ENCODE assay signal across 14 mouse cellular contexts in the genomic region with DNA sequence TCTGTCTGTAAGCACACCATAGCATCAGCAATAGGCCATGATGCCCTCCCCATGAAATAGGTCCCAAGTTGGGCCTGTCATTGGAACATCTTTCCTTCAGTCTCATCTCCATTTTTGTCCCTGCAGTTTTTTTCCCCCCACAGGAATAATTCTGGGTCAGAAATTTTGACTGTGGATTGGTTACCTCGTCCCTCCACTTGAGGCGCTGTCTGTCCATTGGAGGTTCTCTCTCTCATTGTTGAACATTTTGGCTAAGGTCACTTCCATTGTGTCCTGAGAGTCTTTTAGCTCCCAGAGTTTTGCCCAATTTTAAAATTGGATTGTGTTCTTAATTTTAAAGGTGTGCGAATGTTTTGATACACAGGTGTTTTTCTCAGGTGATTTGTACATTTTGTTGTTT. TPM values are rescaled to one million over a fixed set of nuclear protein-coding genes. Genes with fewer than 3 reads are reported as not detected.
DNase-seq lines count a peak whose midpoint lies in the region; ATAC-seq and TF ChIP-seq lines count a peak whose summit lies in the region.
"Had no signal": no experiment of that assay in that cellular context is flagged by ENCODE, and none has a peak within 500 bp of the region (broad histone marks: within the 10 kb centered on the region; RNA-seq: fewer than 3 reads in every experiment).

No protein-coding gene starts in this region.

- H3K36me3 ChIP-seq in kidney, postnatal 0 days (ENCODE audit: insufficient read depth, low read length): peaks cover 10% of the 10 kb centered on the region

- H3K27ac ChIP-seq in kidney, postnatal 0 days: no peak overlapping the region
- H3K27ac ChIP-seq: embryonic facial prominence, embryonic 12.5 days; forebrain, embryonic 15.5 days; neural tube, embryonic 12.5 days had no signal

- H3K9me3 ChIP-seq in kidney, postnatal 0 days (replicated peaks; ENCODE audit: low read length): no peaks in the 10 kb centered on the region
- H3K9me3 ChIP-seq: embryonic facial prominence, embryonic 12.5 days; forebrain, embryonic 15.5 days; neural tube, embryonic 12.5 days had no signal

- no peak for ATAC-seq in kidney, postnatal 0 days (replicated peaks; ENCODE audit: low FRiP score, low read depth)
- ATAC-seq: forebrain, embryonic 15.5 days; hindbrain, embryonic 16.5 days had no signal

- no peak overlapping the region for H3K4me3 ChIP-seq in kidney, postnatal 0 days (replicated peaks; ENCODE audit: low read depth, low read length)
- H3K4me3 ChIP-seq: embryonic facial prominence, embryonic 12.5 days; forebrain, embryonic 15.5 days; neural tube, embryonic 12.5 days had no signal

- TF ChIP-seq POLR2A in brain, embryonic 14.5 days (IDR thresholded peaks at IDR 0.05; ENCODE audit: borderline replicate concordance, extremely low read depth, insufficient read depth, insufficient read length, poor library complexity, severe bottlenecking): no peak

- no peaks in the 10 kb centered on the region for H3K4me1 ChIP-seq in kidney, postnatal 0 days (replicated peaks; ENCODE audit: insufficient read depth, low read length)
- H3K4me1 ChIP-seq: embryonic facial prominence, embryonic 12.5 days; neural tube, embryonic 12.5 days had no signal

- H3K27me3 ChIP-seq in kidney, postnatal 0 days (ENCODE audit: insufficient read depth, low read length): no peaks in the 10 kb centered on the region
- H3K27me3 ChIP-seq: embryonic facial prominence, embryonic 12.5 days; forebrain, embryonic 15.5 days; neural tube, embryonic 12.5 days had no signal

- no peak overlapping the region for H3K4me2 ChIP-seq in kidney, postnatal 0 days (ENCODE audit: low read length)
- H3K4me2 ChIP-seq: embryonic facial prominence, embryonic 12.5 days; forebrain, embryonic 15.5 days; neural tube, embryonic 12.5 days had no signal

- TF ChIP-seq CTCF in kidney, postnatal 0 days (IDR thresholded peaks at IDR 0.05; ENCODE audit: low read depth): peak; percentile 44; the same call in 1 of the 2 replicates
- TF ChIP-seq CTCF in brain, embryonic 14.5 days (IDR thresholded peaks at IDR 0.05; ENCODE audit: borderline replicate concordance, extremely low read depth, insufficient read depth, insufficient read length): peak; percentile 38; the same call in 1 of the 2 replicates

- DNase-seq in kidney, postnatal 0 days (ENCODE audit: low spot score): no peak
- no peak for DNase-seq in kidney, postnatal 10 days
- peak; percentile 45 for DNase-seq in testis, postnatal 10 days (ENCODE audit: low spot score)
- no peak for DNase-seq in testis, postnatal 14 days (ENCODE audit: low spot score)
- no peak for DNase-seq in brain, embryonic 14.5 days (ENCODE audit: low read depth)
- DNase-seq in thymus, postnatal 25 days: peak; percentile 8
- no peak for DNase-seq in ovary, postnatal 10 days (ENCODE audit: low spot score)
- DNase-seq in natural killer cell, adult 2 months (ENCODE audit: low spot score in 2 of 2): no peak
- DNase-seq: heart, adult 11 months; right cerebral cortex, postnatal 4 days had no signal

- 79% methylated on average over 3 of the region's 3 CpGs for WGBS in kidney, postnatal 0 days

- no peak overlapping the region for H3K9ac ChIP-seq in kidney, postnatal 0 days (ENCODE audit: low read depth, low read length)
- H3K9ac ChIP-seq: embryonic facial prominence, embryonic 12.5 days; forebrain, embryonic 15.5 days; neural tube, embryonic 12.5 days had no signal

RNA-seq across cellular contexts. Expression of gene Nbeal1, which starts 16.4 kb away (rescaled TPM):
- polyA plus RNA-seq in kidney, postnatal 0 days (2015; fragmentation: Nextera tagmentation; extraction: Ambion mirVana): 7.9 TPM in 2 replicates
- 7.5 and 8.5 TPM in 2 replicates for polyA plus RNA-seq in brain, embryonic 14.5 days (2012; rRNA removed)

Comparison
In these comparisons a context has a peak if more than half of its experiments do, and no peak if none do; other contexts are left out.
1. DNase-seq: peak in testis, postnatal 10 days (single experiment) and thymus, postnatal 25 days (single experiment); none in kidney, postnatal 0 days (single experiment), kidney, postnatal 10 days (single experiment), testis, postnatal 14 days (single experiment), brain, embryonic 14.5 days (single experiment), ovary, postnatal 10 days (single experiment) and natural killer cell, adult 2 months (0 of 2).